Mouse (Mus musculus) liver, postnatal 0 days (tissue): ENCODE data around the gene Galnt10. TPM values are rescaled to one million over a fixed set of nuclear protein-coding genes. Genes with fewer than 3 reads are reported as not detected.

Source experiments
- ATAC-seq: fragments of 200-750 bp; cut with Nextera tagmentation; 2 replicates; pipeline ENCODE4 v1.8.0; 2017; ENCODE audit warnings: mild to moderate bottlenecking, moderate library complexity
- DNase-seq: peaks from one replicate; pipeline ENCODE4 v3.0.0-alpha.2; 2016
- H3K27ac ChIP-seq: fragments of 300-500 bp; sonication (generic); 2 replicates; pipeline ENCODE4 v1.5.1; 2014; ENCODE audit warnings: antibody characterized with exemption, moderate library complexity, mild to moderate bottlenecking, low read depth
- H3K27me3 ChIP-seq: fragments of 300-500 bp; sonication (generic); 2 replicates; pipeline ENCODE4 v1.6.1; 2014; ENCODE audit warnings: low read length, control low read depth, mixed read lengths; ENCODE audit not compliant: insufficient read depth
- H3K36me3 ChIP-seq: fragments of 300-500 bp; sonication (generic); replicated peaks from 2 replicates; pipeline ENCODE4 v1.6.1; 2014; ENCODE audit warnings: mild to moderate bottlenecking, control low read depth, low read length, moderate library complexity, mixed read lengths; ENCODE audit not compliant: insufficient read depth
- H3K4me1 ChIP-seq: fragments of 300-500 bp; sonication (generic); 2 replicates; pipeline ENCODE4 v1.6.1; 2014; ENCODE audit warnings: antibody characterized with exemption, mild to moderate bottlenecking, control low read depth; ENCODE audit not compliant: insufficient read depth
- H3K4me2 ChIP-seq: fragments of 300-500 bp; sonication (generic); 2 replicates; pipeline ENCODE4 v1.6.1; 2014; ENCODE audit warnings: low read depth, mild to moderate bottlenecking, low read length, moderate library complexity, mixed read lengths
- H3K4me3 ChIP-seq: fragments of 300-500 bp; sonication (generic); 2 replicates; pipeline ENCODE4 v1.5.1; 2014; ENCODE audit warnings: low read depth, low read length
- H3K9ac ChIP-seq: fragments of 300-500 bp; sonication (generic); replicated peaks from 2 replicates; pipeline ENCODE4 v1.6.1; 2014; ENCODE audit warnings: mild to moderate bottlenecking, moderate library complexity
- H3K9me3 ChIP-seq: fragments of 300-500 bp; sonication (generic); 2 replicates; pipeline ENCODE4 v1.6.1; 2016; ENCODE audit warnings: mild to moderate bottlenecking, control low read depth, low read length, mixed read lengths
- CTCF ChIP-seq: sonication (generic); IDR thresholded peaks from 2 replicates; pipeline ENCODE4 v1.5.1; 2016; ENCODE audit warnings: antibody characterized with exemption, low read depth
- EP300 ChIP-seq: IDR thresholded peaks from 2 replicates; pipeline ENCODE4 v1.6.1; 2016; ENCODE audit warnings: antibody characterized with exemption, low read depth, mild to moderate bottlenecking
- WGBS: fragments of 180-500 bp; shearing (Covaris S2); extraction: QIAGEN DNeasy Blood & Tissue Kit; methylation state at CpG from one replicate; pipeline ENCODE4 v1.1.7; 2014; ENCODE audit not compliant: insufficient replicate concordance; 5-methylcytosine and 5-hydroxymethylcytosine counted together
- polyA plus RNA-seq: library from polyadenylated mRNA; unstranded; fragments of >200 nt; fragmentation: Nextera tagmentation; extraction: Ambion mirVana; gene quantifications from 2 replicates; pipeline ENCODE4 v1.2.1, GENCODE M21; 2015

Galnt10 gene
- polyA plus RNA-seq, 1 experiment from 2014 or later: 8.2 TPM

DNA sequence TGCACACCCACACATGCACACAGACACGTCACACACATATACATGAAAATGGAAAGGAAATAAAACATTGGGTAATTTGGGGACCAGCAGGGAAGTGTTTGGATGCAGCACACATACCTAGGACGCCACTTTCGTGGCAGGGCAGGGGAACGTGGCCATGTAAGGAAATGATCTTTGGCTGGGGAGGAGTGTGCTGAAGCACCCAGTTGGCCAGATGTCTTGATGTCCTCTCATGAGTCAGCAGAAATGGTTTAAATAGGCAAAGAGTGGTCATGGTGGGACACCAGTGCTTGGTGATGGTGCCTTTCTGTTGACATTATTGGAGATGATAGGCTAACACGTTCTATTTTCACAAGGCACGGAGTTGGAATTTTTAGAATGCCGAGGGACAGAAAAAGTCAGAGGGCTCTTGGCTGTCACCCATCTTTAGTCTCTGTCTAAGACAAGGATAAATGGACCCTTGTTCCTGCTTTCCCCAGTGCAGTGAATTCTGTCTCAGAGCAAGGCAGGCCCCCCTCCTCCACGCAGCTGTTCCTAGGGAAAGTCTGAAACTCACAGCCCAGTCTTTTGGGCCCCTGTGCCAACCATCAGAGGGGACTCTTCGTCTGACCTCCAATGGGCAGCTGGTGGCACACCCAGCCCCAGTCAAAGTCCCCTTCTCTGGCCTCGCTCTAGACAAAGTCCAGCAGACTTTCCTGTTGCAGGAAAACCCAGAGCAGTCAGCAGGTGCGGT lies 56.1 kb downstream of the Galnt10 start:
- no peak for TF ChIP-seq EP300
- DNase-seq (no peak), ATAC-seq (no peak)
- no peak overlapping the region for H3K27ac ChIP-seq
- H3K4me2 ChIP-seq: no peak overlapping the region
- H3K27me3 ChIP-seq: no peaks in the 10 kb centered on the region
- H3K9me3 ChIP-seq: no peaks in the 10 kb centered on the region
- 0 out of 2 replicates have a peak, but pooled peaks cover 2% of the 10 kb centered on the region for H3K4me1 ChIP-seq
- no peak overlapping the region for H3K4me3 ChIP-seq
- H3K36me3 ChIP-seq: no peaks in the 10 kb centered on the region; the same call in 1 of the 2 replicates
- H3K9ac ChIP-seq: no peak overlapping the region
- WGBS: 78% methylated on average over 11 of the region's 11 CpGs

DNA sequence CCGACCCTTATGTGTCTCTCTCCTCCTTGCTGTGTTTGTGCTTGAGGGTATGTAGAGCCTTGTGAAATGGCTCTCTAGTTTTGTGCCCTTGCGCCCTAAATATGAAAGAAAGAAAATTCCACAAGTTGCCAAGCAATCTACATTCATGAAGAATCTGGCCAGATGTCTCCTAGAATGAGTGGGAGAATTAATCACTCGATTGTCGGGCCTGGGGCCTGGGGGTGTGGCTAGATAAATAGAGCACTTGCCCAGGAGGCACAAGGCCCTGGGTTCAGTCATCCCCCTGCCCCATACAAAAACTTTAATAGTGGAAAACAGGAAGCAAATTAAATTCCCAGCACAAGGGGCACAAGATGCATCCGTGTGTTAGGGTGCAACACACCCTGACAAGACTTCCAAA lies 56.7 kb downstream of the Galnt10 start:
- ATAC-seq (no peak), DNase-seq (no peak)
- Histone ChIP-seq H3K36me3 (no peaks in the 10 kb centered on the region; the same call in 1 of the 2 replicates), H3K4me2 (no peak overlapping the region), H3K9me3 (no peaks in the 10 kb centered on the region), H3K4me3 (no peak overlapping the region), H3K9ac (no peak overlapping the region), H3K27ac (no peak overlapping the region), H3K4me1 (0 out of 2 replicates have a peak, but pooled peaks cover 2% of the 10 kb centered on the region), H3K27me3 (no peaks in the 10 kb centered on the region)
- 75% methylated on average over 5 of the region's 5 CpGs for WGBS
- no peak for TF ChIP-seq CTCF
- no peak for TF ChIP-seq EP300

DNA sequence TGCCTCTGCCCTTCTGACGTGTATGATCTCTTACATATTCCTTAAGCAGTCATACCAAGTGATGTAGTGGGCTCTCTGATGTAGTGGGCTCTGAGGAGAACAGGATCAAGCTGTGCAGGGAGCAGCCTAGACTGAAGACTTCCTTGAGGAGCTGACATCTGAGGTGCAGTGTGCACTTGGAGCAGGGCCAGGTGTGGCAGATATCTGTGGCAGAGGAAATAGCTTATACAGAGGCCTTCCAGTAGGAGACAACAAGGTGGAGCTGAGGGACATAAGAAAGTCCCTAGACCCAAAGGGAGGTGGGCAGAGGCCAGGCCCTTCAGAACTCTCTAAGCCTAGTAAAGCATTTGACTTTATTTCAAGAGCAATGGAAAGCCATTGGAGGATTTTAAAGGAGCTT lies 61.4 kb downstream of the Galnt10 start:
- 88% methylated on average over 1 of the region's 1 CpGs for WGBS
- Histone ChIP-seq H3K27ac (no peak overlapping the region), H3K27me3 (no peaks in the 10 kb centered on the region), H3K4me3 (no peak overlapping the region), H3K9ac (no peak overlapping the region), H3K4me2 (no peak overlapping the region), H3K36me3 (0 out of 2 replicates have a peak, but pooled peaks cover 2% of the 10 kb centered on the region), H3K4me1 (peaks cover 8% of the 10 kb centered on the region; the same call in 1 of the 2 replicates), H3K9me3 (no peaks in the 10 kb centered on the region)
- no peak for TF ChIP-seq EP300
- no peak for TF ChIP-seq CTCF
- ATAC-seq (no peak), DNase-seq (no peak)

DNA sequence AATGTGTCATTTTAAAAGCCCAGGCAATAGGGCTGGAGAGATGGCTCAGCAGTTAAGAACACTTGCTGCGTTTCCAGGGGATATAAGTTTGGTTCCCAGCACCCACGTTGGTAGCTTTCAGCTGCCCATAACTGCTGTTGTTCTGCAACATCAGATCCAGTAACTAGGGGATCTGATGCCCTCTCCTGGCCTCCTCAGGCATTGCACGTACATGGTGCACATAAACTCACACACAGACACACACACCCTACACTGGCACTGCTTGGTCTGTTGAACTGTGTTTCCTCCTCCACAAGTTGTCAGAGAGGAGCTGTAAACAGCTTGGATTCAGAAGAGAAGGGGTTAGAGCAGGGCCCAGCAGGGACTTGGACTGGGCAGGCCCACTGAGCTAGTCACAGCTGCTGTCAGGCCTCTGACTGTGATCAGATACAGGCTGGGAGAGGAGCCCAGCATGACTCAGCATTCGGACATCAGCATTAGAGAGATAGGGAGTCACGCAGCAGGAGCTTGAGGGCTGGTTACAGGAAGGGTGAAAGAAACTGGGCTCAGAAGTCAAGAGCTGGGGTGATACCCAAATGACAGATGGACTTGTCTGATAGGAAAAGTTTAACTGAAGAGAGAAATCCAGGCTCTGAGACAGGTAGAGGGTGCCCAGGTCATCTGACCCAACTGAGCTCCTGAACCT lies 62.0 kb downstream of the Galnt10 start:
- ATAC-seq (peak; percentile 83), DNase-seq (peak; percentile 33)
- H3K27ac ChIP-seq: 0 out of 2 replicates have a peak overlapping the region, but pooled peaks have one; percentile 7
- no peaks in the 10 kb centered on the region for H3K9me3 ChIP-seq
- TF ChIP-seq EP300: no peak
- TF ChIP-seq CTCF: peak; percentile 63
- H3K4me1 ChIP-seq: peaks cover 12% of the 10 kb centered on the region
- H3K27me3 ChIP-seq: no peaks in the 10 kb centered on the region
- 79% methylated on average over 5 of the region's 5 CpGs for WGBS
- 0 out of 2 replicates have a peak, but pooled peaks cover 2% of the 10 kb centered on the region for H3K36me3 ChIP-seq
- H3K4me3 ChIP-seq: no peak overlapping the region
- H3K4me2 ChIP-seq: no peak overlapping the region
- no peak overlapping the region for H3K9ac ChIP-seq

DNA sequence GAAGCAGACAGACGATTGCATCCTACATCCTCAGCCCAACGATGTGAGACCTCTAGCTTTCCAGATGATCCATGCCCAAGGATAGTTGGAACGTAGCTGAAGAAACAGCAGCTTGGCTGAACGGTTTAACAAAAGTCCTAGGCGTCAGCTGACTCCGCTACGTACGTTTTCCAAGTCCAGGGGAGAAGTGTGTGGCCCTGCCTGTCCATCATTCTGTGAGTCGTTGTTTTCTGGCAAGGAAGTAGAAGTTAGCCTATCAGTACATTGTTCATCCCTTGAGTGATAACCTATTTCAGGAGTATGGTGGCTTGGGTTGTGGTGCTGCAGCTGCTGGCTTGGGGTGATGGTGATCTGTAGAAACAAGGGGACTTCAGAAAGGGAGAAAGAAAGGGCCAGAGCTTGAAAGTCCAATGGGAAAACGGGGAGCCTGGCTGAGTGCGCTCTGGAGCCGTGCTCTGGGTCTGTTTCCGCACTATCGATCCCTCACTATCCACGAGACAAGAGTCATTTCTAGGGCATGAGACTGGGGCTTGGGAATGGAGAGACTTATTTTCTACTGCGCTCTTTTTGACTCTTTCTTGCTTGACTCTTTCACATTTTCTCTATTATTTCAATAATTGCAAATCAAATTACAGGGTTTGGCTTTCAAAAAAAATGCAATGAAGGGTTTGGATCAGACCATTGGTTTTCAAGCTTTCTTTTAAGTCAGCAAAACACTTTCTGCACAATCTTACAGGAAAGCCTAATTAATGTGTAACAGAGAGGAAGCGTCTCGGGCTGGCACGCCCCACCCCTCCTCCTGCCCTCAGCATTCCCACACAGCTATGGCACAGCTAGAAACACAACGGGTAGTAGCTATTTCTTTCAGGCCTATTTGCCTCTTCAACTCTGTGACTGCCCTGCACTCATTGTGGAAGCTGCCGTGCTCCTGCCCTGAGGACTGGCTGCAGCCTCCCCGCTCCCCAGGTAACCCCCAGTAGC lies 63.2 kb downstream of the Galnt10 start:
- H3K4me1 ChIP-seq: peaks cover 12% of the 10 kb centered on the region
- 0 out of 2 replicates have a peak, but pooled peaks cover 2% of the 10 kb centered on the region for H3K36me3 ChIP-seq
- no peak for ATAC-seq
- DNase-seq: no peak
- no peaks in the 10 kb centered on the region for H3K27me3 ChIP-seq
- no peak overlapping the region for H3K4me3 ChIP-seq
- 74% methylated on average over 22 of the region's 22 CpGs for WGBS
- no peak overlapping the region for H3K27ac ChIP-seq
- H3K4me2 ChIP-seq: no peak overlapping the region
- TF ChIP-seq EP300 (no peak), CTCF (no peak)
- H3K9me3 ChIP-seq: no peaks in the 10 kb centered on the region
- H3K9ac ChIP-seq: no peak overlapping the region
